Mouse (Mus musculus): ENCODE measurements around the gene Rbfox1. TPM values are rescaled to one million over a fixed set of nuclear protein-coding genes. Genes with fewer than 3 reads are reported as not detected.

The Rbfox1 gene
- total RNA-seq, 2 experiments from 2014 or later, result not detected

DNA sequence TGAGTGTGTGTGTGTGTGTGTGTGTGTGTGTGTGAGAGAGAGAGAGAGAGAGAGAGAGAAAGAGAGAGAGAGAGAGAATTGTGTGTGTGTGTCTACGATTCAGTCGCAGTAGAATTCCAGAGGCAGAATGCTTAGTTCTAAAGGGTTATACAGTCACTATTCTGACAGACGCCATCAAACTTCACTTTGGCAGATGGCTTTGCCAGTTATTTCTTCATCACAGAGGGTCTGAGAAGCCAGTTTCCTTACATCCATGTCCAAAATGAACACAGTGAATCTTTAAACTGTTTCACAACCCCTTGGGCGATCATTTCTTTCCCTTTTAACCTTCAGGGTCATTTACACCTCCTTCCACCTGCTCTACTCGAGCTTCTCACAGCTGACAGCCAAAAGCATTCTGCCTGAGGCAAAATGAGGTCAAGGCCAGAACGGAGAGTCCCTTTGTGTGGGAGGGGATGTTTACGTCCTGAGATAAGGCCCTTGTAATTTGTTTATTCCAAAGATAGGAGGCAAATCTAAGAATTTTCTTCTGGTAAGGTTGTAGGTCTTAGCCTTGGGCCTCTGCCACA is 1209.1 kb downstream of the Rbfox1 start:
- no peak for ATAC-seq (replicated peaks; ENCODE audit: poor library complexity, severe bottlenecking)

DNA sequence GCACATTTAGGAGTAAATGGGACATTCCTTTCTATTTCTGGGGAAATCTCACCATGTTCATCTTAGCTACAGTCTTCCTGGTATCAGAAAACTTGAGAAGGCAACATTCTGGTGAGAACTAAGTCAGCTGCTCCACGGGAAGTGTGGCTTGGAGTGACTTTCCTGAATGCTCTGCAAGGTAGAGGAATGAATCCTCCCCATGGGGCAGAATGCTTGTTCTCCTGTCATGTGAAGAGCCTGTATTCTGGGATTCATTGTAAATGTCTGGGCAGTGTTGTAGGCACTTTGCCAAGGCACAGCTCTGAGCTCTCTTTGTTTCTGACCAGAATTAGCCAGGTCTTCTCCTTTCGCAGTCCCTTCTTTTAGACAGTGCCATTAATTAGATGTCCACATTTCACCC is 1211.9 kb downstream of the Rbfox1 start:
- ATAC-seq (replicated peaks; ENCODE audit: poor library complexity, severe bottlenecking), result no peak

DNA sequence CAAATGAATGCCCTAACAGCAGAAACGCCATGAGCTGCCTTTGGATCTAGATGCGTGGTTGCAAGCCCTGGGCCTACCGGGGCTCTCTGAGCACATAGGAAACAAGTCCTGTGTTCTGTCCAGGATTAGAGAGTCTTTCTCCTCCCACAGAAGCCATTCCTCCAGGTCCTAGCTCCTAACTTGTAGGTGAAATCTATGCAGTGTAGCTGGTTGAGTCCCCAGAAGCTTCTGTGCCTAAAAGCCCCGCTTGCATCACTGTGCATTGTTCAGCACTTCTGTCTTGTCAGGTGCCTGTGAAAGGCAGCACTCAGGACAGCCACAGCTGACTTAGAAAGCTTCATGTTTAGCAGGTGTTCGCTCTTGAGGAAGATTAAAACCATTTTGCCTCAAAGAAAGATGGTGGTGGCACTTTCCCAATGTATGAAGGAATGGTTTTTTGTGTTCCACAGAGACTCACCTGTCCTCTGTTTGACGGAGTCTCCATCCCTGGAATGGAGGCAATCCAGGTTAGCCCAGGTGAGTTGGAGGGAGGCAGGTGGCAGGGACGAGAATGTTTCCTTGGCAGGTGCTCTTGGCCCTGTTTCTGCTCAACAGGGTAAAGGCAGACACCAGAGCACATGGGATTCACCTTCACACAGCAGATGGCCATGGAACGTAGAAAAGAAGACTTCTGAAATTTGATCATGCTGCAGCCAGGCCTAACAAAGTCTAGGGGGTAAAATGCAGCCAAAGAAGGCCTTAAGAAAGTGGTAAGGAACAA is 1213.0 kb downstream of the Rbfox1 start:
- ATAC-seq (replicated peaks; ENCODE audit: poor library complexity, severe bottlenecking), result no peak

DNA sequence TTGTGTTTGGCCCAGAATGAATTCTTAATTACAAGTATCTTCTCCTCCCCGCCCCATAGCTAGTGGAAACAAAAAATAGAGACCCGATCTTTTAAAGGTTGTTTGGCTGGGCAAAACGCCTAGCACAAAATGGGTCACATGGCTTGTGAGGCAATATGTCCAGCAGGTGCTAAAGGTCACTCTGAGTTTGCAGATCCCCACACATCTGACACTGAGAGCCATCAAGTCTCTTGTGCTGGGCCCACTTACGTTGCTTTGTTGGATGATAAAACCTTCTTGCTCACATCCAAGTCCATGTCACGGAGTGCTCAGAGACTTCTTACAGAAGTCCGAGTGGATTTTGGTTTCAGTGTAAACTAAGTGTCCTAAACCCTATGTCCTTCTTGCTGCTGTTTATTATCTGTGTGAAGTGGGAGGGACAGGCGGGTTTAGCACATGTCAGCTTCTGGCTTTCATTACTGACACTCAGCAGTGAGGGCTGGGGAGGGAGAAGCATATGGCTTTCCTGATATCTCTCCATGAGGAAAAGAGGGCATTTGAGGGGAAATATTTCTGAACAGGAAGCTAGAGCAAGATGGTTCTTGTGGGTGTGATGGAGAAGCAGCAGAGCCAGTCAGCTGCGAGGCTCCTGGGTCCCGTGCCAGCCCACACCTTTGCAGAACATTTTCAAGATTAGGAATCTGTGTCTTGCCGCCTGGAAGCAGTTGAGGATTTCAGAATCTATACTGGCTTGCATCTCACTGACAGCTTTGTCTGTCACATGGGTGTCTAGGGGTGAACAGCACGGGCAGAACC is 1214.5 kb downstream of the Rbfox1 start:
- ATAC-seq (replicated peaks; ENCODE audit: poor library complexity, severe bottlenecking), result no peak

DNA sequence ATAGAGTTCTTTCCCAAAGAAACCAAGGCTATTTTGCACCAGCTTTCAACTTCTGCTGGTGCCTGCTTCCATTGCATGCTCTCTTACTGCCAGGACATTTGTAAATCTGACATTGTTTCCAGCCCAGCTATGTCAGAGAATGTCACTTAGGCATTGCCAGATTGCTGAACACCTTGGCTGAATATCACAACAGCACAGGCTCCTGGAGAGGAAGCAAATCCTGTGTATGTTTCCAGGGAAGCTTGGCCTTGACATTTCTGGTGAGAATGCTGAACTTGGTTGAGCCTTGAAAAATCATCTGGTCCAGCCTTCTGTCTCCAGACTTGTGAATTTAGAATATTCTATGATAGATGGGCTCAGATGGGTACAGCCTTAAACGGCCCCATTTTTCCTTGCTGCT is 1217.3 kb downstream of the Rbfox1 start:
- ATAC-seq (replicated peaks; ENCODE audit: poor library complexity, severe bottlenecking), result no peak

DNA sequence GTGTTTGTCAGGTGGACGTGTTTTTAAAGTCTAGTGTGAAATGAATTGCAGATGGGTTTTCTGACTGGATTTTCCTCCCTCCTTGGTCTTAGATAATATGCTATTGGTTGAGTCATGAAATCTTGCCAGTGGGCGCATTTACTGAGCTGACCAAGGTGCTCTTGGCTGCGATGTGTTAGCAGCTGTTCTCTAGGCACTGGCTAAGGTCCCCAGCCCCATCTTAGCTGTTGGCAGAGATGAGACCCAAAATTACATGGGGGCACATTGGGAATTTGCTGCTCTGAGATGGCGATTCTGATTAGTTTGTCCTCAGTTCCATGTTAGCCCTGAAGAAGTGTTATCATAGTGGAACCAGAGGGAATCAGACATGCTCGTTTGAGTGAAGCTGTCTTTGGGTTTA is 1218.1 kb downstream of the Rbfox1 start:
- ATAC-seq (replicated peaks; ENCODE audit: poor library complexity, severe bottlenecking), result no peak

DNA sequence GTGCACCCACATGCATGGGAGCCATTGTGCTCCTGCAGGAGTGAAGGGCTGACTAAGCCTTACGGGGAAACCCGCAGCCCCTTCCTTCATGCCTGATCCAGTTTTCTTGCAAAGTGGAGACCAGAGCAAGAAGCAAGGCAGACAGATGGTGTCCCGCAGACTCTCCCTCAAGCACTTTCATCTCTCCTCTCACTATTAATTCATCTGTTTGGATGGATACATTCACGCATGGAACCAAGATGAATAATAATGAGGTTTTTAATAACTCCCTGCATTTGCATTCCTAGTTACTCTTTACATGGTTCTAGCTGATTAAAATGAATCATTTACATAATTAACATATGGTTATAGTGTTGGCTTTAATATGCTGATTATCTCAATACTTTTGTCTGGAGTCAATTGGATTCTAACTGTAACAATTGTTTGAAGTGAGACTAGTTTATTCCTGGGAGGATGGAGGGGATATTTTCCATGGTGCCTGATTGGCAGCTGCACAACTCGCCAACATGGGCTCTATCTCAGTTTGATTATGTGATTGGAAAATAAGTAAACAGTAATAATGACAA is 1221.4 kb downstream of the Rbfox1 start:
- no peak for ATAC-seq (replicated peaks; ENCODE audit: poor library complexity, severe bottlenecking)

DNA sequence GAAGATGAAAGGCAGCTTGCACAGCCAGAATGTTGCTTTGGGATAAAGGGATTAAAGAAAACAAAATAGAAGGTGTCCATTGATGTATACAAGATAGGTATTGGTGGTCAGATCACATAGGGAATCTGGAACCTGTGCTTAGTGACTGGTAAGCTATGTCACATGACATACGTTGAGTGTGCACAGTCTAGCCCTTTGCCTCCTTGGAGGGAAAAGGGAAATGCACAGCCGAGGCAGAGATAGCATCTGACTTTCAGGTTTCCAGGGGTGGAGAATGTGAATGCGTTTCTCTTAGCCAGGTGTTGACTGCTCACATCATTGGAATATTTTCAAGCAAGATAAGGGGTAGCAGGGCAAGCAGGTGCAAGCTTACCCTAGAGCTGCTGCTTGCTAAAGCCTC is 1230.8 kb downstream of the Rbfox1 start:
- ATAC-seq (replicated peaks; ENCODE audit: poor library complexity, severe bottlenecking), result no peak

DNA sequence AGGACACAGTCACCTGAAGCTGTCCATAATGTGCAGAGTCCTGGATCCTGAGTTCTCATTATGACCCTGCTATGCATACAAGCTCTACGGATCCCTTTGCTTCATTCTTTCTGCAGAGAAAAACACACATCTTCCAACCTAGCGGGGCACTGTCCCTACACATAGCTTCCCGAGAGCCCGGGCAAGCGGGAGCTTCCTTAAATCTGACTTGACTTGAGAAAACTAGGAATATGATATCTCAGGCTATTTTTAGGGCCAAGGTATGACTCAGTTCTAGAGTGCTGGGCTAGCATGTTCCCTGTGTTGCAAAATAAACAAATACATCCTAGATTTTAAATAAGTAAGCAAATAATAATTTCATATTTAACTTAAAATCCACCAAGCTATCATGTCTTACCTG is 1244.4 kb downstream of the Rbfox1 start:
- ATAC-seq (replicated peaks; ENCODE audit: poor library complexity, severe bottlenecking), result no peak

DNA sequence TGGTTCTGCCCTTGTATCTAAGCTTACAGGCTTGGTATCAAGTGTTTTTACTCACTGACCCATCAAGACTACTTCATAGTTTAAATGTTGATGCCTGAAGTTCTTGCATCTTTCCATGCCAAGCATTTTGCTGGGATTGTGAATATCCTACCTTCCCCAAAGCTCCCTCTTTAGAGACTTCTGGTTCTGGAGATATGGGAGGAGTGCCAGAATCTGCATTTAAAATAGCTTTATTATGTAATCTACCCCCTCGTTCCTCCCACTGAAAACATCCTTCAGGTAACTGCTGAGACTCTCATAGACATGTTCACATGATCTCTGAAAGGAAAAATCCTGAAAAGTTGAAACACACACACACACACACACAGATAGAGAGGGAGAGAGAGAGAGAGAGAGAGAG is 1247.3 kb downstream of the Rbfox1 start:
- no peak for ATAC-seq (replicated peaks; ENCODE audit: poor library complexity, severe bottlenecking)

DNA sequence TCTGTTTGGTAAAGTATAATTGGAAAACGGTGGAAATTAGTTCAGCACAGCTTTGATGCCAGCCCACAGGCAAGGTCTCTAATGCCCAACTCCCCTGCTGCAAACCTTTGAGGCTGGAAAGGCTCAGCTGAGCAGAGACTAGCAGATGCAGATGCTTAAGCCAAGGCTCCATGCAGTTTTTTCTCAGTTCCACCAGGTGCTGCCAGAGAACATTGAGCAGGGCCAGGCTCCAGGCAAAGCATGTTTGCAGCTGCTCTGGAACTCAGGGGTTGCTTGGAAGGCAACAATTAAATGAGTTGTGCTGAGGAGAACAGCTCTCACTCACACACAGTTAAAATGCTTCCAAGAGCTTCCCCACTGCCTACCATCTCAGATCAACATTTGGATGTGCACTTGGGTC is 1251.8 kb downstream of the Rbfox1 start:
- ATAC-seq (replicated peaks; ENCODE audit: poor library complexity, severe bottlenecking), result no peak

DNA sequence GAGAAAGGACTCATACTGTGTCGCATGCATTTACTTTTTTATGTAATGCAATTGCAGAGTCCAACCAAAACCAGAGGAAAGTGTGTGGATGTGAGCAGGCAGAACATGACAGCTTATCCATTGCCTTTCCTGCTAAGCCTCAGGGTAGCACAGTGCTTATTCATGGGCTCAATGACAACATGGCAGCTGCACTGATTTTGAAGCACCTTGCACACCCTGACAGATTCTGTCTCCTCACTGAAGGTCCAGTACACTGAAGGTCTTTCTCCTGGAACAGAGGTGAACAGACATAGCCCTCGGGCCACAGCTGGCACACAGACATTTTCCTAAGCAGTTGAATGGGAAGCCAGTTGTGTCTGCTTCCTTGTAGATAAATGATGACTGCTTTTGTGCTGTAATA is 1254.3 kb downstream of the Rbfox1 start:
- ATAC-seq (replicated peaks; ENCODE audit: poor library complexity, severe bottlenecking), result no peak

DNA sequence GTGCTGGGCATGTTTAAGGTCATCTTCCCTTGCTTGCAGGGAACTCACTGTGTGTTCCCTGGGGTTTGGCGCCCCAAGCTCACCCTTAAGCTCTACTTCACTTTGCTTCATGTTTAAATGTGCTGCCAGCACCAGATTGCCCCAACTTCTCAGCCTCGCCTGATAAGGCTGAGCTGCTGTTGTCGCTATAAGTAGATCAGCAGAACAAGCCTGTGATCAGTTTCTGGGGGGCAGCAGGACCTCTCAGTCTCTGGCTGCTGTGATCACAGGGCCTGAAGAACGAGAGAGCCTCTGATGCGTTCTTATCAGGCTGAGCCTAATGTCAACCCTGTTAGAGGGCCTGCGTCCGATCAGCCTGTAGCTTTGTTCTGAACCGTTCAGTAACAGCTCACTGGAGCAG is 1255.8 kb downstream of the Rbfox1 start:
- no peak for ATAC-seq (replicated peaks; ENCODE audit: poor library complexity, severe bottlenecking)

DNA sequence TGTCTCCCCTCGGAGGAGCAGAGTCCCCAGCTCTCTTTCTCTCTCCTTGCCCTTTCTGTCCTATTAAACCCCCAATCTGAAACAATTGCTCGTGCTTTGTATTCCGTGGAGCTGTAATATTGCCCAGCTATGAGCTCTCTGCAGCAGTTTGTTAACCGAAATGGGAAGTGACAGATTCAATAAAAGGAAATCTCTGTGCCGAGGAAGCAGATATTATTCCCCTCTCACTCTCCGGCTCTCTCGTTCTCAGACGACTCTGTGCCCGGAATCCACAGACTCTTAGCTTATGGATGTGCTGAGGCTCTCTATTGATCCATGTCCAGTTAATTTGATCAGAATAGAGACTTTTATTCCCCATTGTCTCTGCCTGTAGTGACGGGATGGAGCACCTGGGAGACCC is 1260.3 kb downstream of the Rbfox1 start:
- ATAC-seq (replicated peaks; ENCODE audit: poor library complexity, severe bottlenecking), result no peak

DNA sequence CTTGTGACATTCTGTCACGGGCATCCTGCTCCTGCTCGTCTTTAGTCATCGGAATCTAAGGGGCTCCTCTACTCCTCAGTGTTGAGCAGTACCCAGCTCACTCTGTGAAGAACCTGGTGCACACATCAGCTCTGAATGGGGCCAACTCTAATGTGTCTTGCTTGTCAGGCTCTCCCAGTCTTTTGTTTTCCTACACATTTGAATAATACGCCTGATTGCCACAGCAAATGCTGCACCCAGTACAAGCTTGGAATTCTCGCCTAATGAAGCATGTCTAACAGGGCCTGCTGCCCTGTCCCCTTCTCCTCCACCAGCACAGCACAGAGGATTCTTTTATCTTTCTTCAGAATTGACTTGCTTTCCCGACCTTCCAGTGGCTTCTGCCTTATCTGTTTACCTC is 1261.3 kb downstream of the Rbfox1 start:
- ATAC-seq (replicated peaks; ENCODE audit: poor library complexity, severe bottlenecking), result no peak

DNA sequence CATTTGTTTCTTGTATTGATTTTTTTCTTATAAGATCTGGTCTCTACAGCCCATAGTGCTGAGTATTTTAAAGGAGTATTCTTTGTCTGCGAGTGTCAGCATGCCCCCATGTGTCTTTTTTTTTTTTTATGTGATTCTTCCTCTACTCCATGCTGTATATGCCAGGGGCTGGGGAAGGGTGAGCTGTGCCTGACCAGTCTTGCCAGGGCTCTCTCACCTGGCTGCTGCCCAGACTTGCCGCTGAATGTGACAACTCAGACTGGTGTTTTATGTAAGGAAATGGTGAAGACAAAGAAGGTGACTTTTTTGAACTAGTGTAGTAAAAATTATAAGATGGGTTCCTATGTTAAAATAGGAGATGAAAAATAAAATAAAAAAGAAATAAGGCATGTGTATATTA is 1262.7 kb downstream of the Rbfox1 start:
- ATAC-seq (replicated peaks; ENCODE audit: poor library complexity, severe bottlenecking), result no peak

DNA sequence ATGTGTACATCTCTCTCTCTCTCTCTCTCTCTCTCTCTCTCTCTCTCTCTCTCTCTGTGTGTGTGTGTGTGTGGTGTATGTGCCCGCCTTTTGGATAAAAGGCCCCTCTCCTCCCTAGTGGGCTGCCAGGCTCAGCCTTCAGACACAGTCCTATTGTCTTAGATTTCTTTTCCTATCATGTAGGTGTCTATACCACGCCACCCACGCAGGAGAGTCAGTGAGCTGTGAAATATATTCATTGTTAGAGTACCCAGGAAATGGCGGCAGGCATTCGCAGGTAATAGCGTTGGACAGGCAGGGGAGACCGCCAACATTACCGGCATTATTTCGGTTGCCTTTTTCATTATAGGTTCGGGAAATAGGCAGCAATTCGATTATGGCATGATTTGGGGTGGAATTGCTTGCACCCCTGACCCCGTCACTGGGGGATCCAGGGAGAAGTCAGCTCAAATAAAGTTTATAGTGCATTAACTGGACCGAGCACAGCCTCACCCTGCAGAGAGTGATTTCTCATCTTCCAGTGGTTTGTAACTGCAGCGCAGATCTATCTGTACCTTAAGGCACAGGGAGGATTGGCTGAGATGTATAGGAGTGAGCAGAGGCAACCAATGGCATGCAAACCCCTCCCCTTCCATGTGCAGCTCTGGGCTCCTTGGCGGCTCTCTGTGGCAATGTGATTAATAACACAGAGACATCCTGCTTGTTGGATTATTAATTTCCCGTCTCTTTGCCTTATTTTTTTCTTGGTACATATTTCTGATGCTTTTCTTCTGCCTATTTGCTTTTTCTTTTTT is 1264.1 kb downstream of the Rbfox1 start:
- ATAC-seq (replicated peaks; ENCODE audit: poor library complexity, severe bottlenecking), result no peak

DNA sequence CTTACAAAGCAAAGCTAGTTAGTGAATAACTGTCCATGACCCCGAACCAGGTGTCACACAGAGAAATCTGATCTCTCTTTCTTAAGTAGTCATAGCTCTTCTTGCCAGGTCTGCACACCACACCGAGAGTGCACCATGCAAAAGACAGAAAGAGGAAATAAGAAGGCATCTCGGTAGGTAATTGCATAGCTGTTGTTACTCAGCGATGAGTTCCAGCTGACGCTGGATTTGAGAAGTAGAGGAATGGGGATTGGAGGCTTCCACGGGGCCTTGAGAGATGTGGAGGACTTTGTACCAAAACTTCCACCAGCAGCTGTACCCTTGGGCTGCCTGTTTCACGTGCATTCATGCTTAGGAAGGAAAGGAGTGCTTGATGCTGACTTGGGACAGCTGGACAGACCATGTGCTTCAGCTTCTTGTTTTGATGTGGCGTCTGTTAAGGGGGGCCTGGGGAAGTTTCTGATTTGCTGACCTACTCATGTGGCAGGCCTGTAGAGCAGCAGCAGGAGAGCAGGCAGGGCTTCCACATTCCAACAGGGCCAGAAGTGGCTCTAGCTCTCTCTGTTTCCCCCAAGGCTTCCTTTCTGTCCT is 1265.1 kb downstream of the Rbfox1 start:
- peak; percentile 70 for ATAC-seq (replicated peaks; ENCODE audit: poor library complexity, severe bottlenecking)

DNA sequence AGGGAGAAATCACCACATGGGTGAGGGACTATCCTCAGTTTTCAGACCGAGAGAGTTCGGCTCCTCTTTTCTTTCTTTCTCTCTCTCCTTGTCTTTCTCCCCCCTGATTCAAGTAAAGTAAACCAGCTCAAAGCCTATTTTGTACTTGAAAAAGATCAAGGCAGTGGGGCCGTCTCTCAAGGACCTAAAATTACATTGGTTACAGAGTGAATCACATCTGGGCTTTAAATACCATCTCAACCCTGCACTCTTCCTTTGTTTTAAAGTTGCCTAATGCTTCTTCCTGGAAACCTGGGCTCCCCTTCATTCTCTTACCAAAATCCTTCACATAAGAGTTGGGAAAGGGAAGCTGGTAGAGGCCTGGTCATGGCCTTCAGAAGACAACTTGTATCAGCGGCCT is 1267.2 kb downstream of the Rbfox1 start:
- no peak for ATAC-seq (replicated peaks; ENCODE audit: poor library complexity, severe bottlenecking)

DNA sequence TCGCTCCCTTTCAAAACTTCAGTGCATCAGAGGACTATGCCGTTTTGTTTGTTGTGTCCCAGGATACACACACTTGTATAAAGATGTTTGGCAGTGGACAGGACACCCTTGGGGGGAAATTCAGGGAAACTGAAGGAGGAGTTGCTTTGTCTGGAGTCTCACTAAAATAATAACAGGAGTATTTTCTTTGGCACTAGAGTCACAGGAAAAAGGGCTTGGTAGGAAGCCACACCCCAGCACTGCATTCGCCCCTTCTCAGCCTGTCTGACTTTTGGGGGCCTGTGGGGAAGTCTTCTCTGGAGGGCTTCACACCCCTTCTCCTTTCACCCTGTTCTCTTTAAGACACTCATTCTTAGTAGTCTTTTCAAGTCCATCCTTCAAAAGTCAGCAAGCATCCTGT is 1269.5 kb downstream of the Rbfox1 start:
- no peak for ATAC-seq (replicated peaks; ENCODE audit: poor library complexity, severe bottlenecking)
